Mouse (Mus musculus) CH12F3 (cell line): Measurements from ENCODE around the gene A630001G21Rik.

Experiments used
- in situ Hi-C: fragments of 300-500 bp; cut with MboI; formaldehyde crosslinking; loops from 2 replicates; pipeline ENCODE4 v1.14.3; 2020; ENCODE audit warnings: low sequenced_read_pairs

A630001G21Rik gene

DNA sequence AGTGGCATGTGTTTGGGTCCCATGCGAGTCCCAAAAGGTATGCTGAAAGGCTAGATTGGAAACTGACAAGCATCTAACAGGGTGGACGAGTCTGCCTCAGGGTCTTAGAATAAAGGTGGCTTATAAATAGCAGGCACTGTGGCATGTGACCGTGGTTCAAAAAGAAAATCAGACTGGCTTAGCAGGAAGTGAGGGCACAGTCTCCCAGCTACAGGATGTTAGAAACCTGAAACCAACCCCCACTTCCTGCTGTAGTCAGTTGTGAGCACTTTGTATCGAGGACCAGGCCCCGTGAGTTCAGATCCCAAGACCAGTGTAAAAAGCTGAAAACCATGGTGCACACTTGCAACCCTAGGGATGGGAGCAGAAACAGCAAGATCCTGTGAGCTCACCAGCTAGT, 91.1 kb downstream of the A630001G21Rik start:
- in situ Hi-C loops = no loop called here

DNA sequence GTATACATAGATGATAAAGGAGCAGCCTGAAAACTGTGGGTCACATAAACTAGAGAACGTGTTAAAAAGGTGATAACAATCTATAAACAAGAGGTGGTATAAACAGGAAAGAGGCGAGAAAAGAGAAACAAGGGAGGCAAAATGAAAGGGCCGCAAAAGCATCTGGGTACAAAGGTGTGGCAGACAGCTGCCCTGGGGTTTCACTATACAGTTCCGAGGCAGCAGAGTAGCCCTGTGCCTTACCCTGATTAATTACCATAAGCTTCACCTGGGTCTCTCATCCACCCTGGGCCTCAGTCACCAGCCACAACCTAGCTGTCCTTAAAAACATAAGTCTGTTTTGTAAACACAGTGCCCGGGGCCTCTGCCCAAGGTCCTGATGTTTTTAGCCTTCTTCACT, 91.8 kb downstream of the A630001G21Rik start:
- in situ Hi-C loops = no loop called here

DNA sequence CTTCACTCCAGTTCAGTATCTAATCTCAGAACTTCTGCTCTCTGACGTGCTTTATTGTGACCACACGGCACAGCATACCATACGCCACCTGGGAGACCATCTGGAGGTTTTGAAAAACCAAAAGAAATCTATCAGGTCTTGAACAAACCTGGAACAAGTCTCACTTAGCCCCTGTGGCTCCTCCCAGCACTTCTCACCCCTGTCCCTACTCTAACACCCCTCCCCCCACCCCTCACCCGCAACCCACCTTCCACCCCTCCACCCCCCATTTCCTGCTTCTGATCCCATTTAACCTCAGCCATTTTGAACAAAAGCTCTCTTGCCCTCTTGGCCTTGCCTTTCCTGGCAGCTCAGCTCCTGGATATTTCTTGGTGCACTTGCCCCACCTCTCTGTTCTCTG, 98.2 kb downstream of the A630001G21Rik start:
- in situ Hi-C loops = no loop called here
